In the genomic region with DNA sequence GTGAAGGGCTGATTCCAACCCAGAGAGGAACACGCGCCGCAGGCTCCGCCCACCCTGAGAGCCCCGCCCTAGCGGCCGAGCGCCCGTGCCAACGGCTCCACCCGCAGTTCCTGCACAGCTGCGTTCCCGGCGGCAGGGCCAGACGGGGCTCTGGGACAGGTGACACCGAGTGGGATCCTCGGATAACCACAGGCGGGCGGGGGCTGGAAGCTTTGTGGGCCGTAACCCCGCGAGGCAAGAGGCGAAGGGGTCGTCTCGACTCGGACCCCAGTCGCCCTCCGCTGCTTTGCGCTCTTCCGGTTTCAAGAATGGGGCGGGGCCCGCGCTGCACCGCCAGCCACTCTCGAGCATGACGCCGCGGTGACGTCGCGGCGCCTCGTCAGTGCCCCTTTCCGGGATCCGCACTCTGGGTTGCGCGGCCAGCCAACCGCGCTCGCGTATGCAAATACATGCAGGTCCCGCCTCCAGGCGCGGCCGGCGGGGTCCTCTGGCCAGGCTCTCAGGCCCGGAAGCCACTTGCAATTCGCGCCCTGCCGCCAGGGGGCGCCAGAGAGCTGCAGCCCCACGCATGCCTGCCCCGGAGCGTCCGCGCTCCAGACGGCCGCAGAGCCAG, we compare ENCODE assay signal across 8 mouse cellular contexts. TPM values are rescaled to one million over a fixed set of nuclear protein-coding genes. Genes with fewer than 3 reads are reported as not detected.
DNase-seq lines count a peak whose midpoint lies in the region; ATAC-seq and TF ChIP-seq lines count a peak whose summit lies in the region.

A gene (plus strand): TSS at position 63 of the 613 bp plus-strand sequence.

- TF ChIP-seq POLR2A in brain, embryonic 14.5 days (IDR thresholded peaks at IDR 0.05; ENCODE audit: borderline replicate concordance, extremely low read depth, insufficient read depth, insufficient read length, poor library complexity, severe bottlenecking), result peak; percentile 45; the same call in 1 of the 2 replicates

- no peaks in the 10 kb centered on the region for H3K27me3 ChIP-seq in C2C12 (ENCODE audit: control insufficient read depth, insufficient read depth, insufficient read length)
- H3K27me3 ChIP-seq in erythroblast, embryonic 14.5 days (ENCODE audit: control insufficient read depth), result peaks cover 11% of the 10 kb centered on the region
- no peaks in the 10 kb centered on the region for H3K27me3 ChIP-seq in heart, embryonic 12.5 days (replicated peaks)
- H3K27me3 ChIP-seq in kidney, postnatal 0 days (ENCODE audit: insufficient read depth, low read length), result no peaks in the 10 kb centered on the region
- no peaks in the 10 kb centered on the region; the same call in 1 of the 2 replicates for H3K27me3 ChIP-seq in liver, embryonic 11.5 days (replicated peaks; ENCODE audit: control insufficient read depth, insufficient read depth, low read length)
- H3K27me3 ChIP-seq in stomach, embryonic 14.5 days (ENCODE audit: control insufficient read depth, insufficient read depth, low read length), result no peaks in the 10 kb centered on the region

- peak; percentile 91 for ATAC-seq in heart, embryonic 12.5 days (ENCODE audit: insufficient number of reproducible peaks, low FRiP score)
- ATAC-seq in kidney, postnatal 0 days (replicated peaks; ENCODE audit: low FRiP score, low read depth), result peak; percentile 88
- peak; percentile 86 for ATAC-seq in liver, embryonic 11.5 days (replicated peaks; ENCODE audit: low FRiP score)
- peak; percentile 88 for ATAC-seq in stomach, embryonic 14.5 days (ENCODE audit: insufficient number of reproducible peaks, insufficient read depth, low FRiP score, low read depth)

- H3K9me3 ChIP-seq in erythroblast, embryonic 14.5 days (ENCODE audit: control insufficient read depth, low read length), result no peaks in the 10 kb centered on the region; the same call in 1 of the 2 replicates
- no peaks in the 10 kb centered on the region for H3K9me3 ChIP-seq in heart, embryonic 12.5 days (replicated peaks)
- no peaks in the 10 kb centered on the region for H3K9me3 ChIP-seq in kidney, postnatal 0 days (replicated peaks; ENCODE audit: low read length)
- H3K9me3 ChIP-seq in liver, embryonic 11.5 days (ENCODE audit: control insufficient read depth, low read length), result no peaks in the 10 kb centered on the region
- H3K9me3 ChIP-seq in stomach, embryonic 14.5 days (ENCODE audit: control insufficient read depth, low read depth, low read length), result no peaks in the 10 kb centered on the region

- DNase-seq in brain, embryonic 14.5 days (ENCODE audit: low read depth), result peak; percentile 99
- peak; percentile 97 for DNase-seq in kidney, postnatal 0 days (ENCODE audit: low spot score)
- DNase-seq in liver, embryonic 11.5 days (ENCODE audit: low spot score), result peak; percentile 97
- DNase-seq in naive thymus-derived CD4-positive, alpha-beta T cell, adult 2 months (ENCODE audit: low read depth), result peak; percentile 99

- H3K79me2 ChIP-seq in C2C12 (ENCODE audit: control insufficient read depth, insufficient read depth), result peaks cover 16% of the 10 kb centered on the region

- H3K36me3 ChIP-seq in C2C12 (ENCODE audit: control insufficient read depth, insufficient read depth), result peaks cover 36% of the 10 kb centered on the region
- H3K36me3 ChIP-seq in erythroblast, embryonic 14.5 days (ENCODE audit: control insufficient read depth), result peaks cover 58% of the 10 kb centered on the region
- peaks cover 48% of the 10 kb centered on the region for H3K36me3 ChIP-seq in heart, embryonic 12.5 days
- H3K36me3 ChIP-seq in kidney, postnatal 0 days (ENCODE audit: insufficient read depth, low read length), result peaks cover 33% of the 10 kb centered on the region
- H3K36me3 ChIP-seq in liver, embryonic 11.5 days (ENCODE audit: control insufficient read depth, insufficient read depth, low read length), result peaks cover 11% of the 10 kb centered on the region
- H3K36me3 ChIP-seq in stomach, embryonic 14.5 days (ENCODE audit: control insufficient read depth, insufficient read depth, low read length), result peaks cover 42% of the 10 kb centered on the region

- H3K4me1 ChIP-seq in erythroblast, embryonic 14.5 days (ENCODE audit: control insufficient read depth), result peaks cover 65% of the 10 kb centered on the region
- H3K4me1 ChIP-seq in heart, embryonic 12.5 days (replicated peaks), result peaks cover 46% of the 10 kb centered on the region
- peaks cover 27% of the 10 kb centered on the region for H3K4me1 ChIP-seq in kidney, postnatal 0 days (replicated peaks; ENCODE audit: insufficient read depth, low read length)
- H3K4me1 ChIP-seq in liver, embryonic 11.5 days (replicated peaks; ENCODE audit: control insufficient read depth, insufficient read depth, low read length), result peaks cover 32% of the 10 kb centered on the region
- peaks cover 21% of the 10 kb centered on the region for H3K4me1 ChIP-seq in stomach, embryonic 14.5 days (ENCODE audit: control insufficient read depth, insufficient read depth, low read length)

- H3K79me3 ChIP-seq in C2C12 (ENCODE audit: low read depth), result no peaks in the 10 kb centered on the region

- WGBS in heart, embryonic 12.5 days, result under 1% methylated on average over 68 of the region's 68 CpGs
- under 1% methylated on average over 62 of the region's 68 CpGs for WGBS in kidney, postnatal 0 days
- WGBS in liver, embryonic 11.5 days, result under 1% methylated on average over 68 of the region's 68 CpGs
- WGBS in stomach, embryonic 14.5 days, result under 1% methylated on average over 66 of the region's 68 CpGs

- peak within 1 kb of the TSS; percentile 83 for H3ac ChIP-seq in C2C12 (ENCODE audit: control insufficient read depth, insufficient read length, low read depth)

- peak within 1 kb of the TSS; percentile 59 for H3K9ac ChIP-seq in heart, embryonic 12.5 days
- H3K9ac ChIP-seq in kidney, postnatal 0 days (ENCODE audit: low read depth, low read length), result peak within 1 kb of the TSS; percentile 49
- peak within 1 kb of the TSS; percentile 71 for H3K9ac ChIP-seq in liver, embryonic 11.5 days (ENCODE audit: low read depth, low read length)
- peak within 1 kb of the TSS; percentile 19 for H3K9ac ChIP-seq in stomach, embryonic 14.5 days (replicated peaks; ENCODE audit: low read depth, low read length)

- H3K27ac ChIP-seq in heart, embryonic 12.5 days (ENCODE audit: poor library complexity, severe bottlenecking), result peak within 1 kb of the TSS; percentile 59
- H3K27ac ChIP-seq in kidney, postnatal 0 days, result peak within 1 kb of the TSS; percentile 85
- H3K27ac ChIP-seq in liver, embryonic 11.5 days (ENCODE audit: low read depth, low read length), result peak within 1 kb of the TSS; percentile 81
- H3K27ac ChIP-seq in stomach, embryonic 14.5 days (ENCODE audit: low read length), result peak within 1 kb of the TSS; percentile 44; the same call in 1 of the 2 replicates

- H3K4me3 ChIP-seq in C2C12 (ENCODE audit: insufficient read depth, poor library complexity, severe bottlenecking), result peak within 1 kb of the TSS; percentile 31
- H3K4me3 ChIP-seq in erythroblast, embryonic 14.5 days (replicated peaks), result peak within 1 kb of the TSS; percentile 77
- peak within 1 kb of the TSS; percentile 64 for H3K4me3 ChIP-seq in heart, embryonic 12.5 days
- peak within 1 kb of the TSS; percentile 57 for H3K4me3 ChIP-seq in kidney, postnatal 0 days (replicated peaks; ENCODE audit: low read depth, low read length)
- peak within 1 kb of the TSS; percentile 76 for H3K4me3 ChIP-seq in liver, embryonic 11.5 days (ENCODE audit: low read depth, low read length)
- peak within 1 kb of the TSS; percentile 53 for H3K4me3 ChIP-seq in stomach, embryonic 14.5 days (ENCODE audit: low read depth, low read length)

- TF ChIP-seq CTCF in C2C12 (IDR thresholded peaks at IDR 0.05; ENCODE audit: control insufficient read depth, insufficient read depth, insufficient read length), result peak; percentile 97
- peak; percentile 80 for TF ChIP-seq CTCF in brain, embryonic 14.5 days (IDR thresholded peaks at IDR 0.05; ENCODE audit: borderline replicate concordance, extremely low read depth, insufficient read depth, insufficient read length)
- TF ChIP-seq CTCF in kidney, postnatal 0 days (IDR thresholded peaks at IDR 0.05; ENCODE audit: low read depth), result peak; percentile 99

- peak within 1 kb of the TSS; percentile 62 for H3K4me2 ChIP-seq in heart, embryonic 12.5 days
- H3K4me2 ChIP-seq in kidney, postnatal 0 days (ENCODE audit: low read length), result peak within 1 kb of the TSS; percentile 44
- H3K4me2 ChIP-seq in liver, embryonic 11.5 days, result peak within 1 kb of the TSS; percentile 80
- H3K4me2 ChIP-seq in stomach, embryonic 14.5 days (replicated peaks; ENCODE audit: low read depth, low read length), result peak within 1 kb of the TSS; percentile 44

TF ChIP-seq in C2C12, 6 proteins besides CTCF, POLR2A, EP300 and RAD21:
- no peak for TF ChIP-seq CEBPB (IDR thresholded peaks at IDR 0.05; ENCODE audit: low read depth)
- no peak for TF ChIP-seq FOSL1 (IDR thresholded peaks at IDR 0.05; ENCODE audit: insufficient read depth, low read length, poor library complexity, severe bottlenecking)
- TF ChIP-seq MYOD1 (IDR thresholded peaks at IDR 0.05; ENCODE audit: control insufficient read depth, insufficient read length, low read depth), result peak; percentile 1
- peak; percentile 13 for TF ChIP-seq MAX (IDR thresholded peaks at IDR 0.05)

RNA-seq across cellular contexts. Expression of the gene that starts here (rescaled TPM):
- 11.2 TPM for polyA plus RNA-seq in C2C12 (2012; fragmentation: generic; extraction: Trizol)
- polyA plus RNA-seq in brain, embryonic 14.5 days (2012; rRNA removed), result 5.4 and 6.0 TPM in 2 replicates
- 6.6 and 7.5 TPM in 2 replicates for polyA plus RNA-seq in erythroblast, embryonic 14.5 days (2012)
- polyA plus RNA-seq in heart, embryonic 12.5 days (2016; fragmentation: Nextera tagmentation; extraction: Ambion mirVana), result 5.5 and 5.7 TPM in 2 replicates
- 8.1 and 8.4 TPM in 2 replicates for polyA plus RNA-seq in kidney, postnatal 0 days (2015; fragmentation: Nextera tagmentation; extraction: Ambion mirVana)
- polyA plus RNA-seq in liver, embryonic 11.5 days (2014; fragmentation: Nextera tagmentation; extraction: Ambion mirVana), result 5.8 and 6.9 TPM in 2 replicates
- 3.8 TPM in 2 replicates for polyA plus RNA-seq in stomach, embryonic 14.5 days (2014; fragmentation: Nextera tagmentation; extraction: Ambion mirVana)

Comparison
In these comparisons a context has a peak if more than half of its experiments do, and no peak if none do; other contexts are left out.
1. Peak in every context shown above with its lines: DNase-seq, ATAC-seq, H3K4me3 ChIP-seq and H3K27ac ChIP-seq.
2. H3K9ac ChIP-seq: peak in every context shown above with its lines; median percentile 71 in liver, embryonic 11.5 days; 59 in heart, embryonic 12.5 days; 49 in kidney, postnatal 0 days; 19 in stomach, embryonic 14.5 days.